Mouse (Mus musculus): Measurements from ENCODE around the gene Zfyve16.

Zfyve16 gene

DNA sequence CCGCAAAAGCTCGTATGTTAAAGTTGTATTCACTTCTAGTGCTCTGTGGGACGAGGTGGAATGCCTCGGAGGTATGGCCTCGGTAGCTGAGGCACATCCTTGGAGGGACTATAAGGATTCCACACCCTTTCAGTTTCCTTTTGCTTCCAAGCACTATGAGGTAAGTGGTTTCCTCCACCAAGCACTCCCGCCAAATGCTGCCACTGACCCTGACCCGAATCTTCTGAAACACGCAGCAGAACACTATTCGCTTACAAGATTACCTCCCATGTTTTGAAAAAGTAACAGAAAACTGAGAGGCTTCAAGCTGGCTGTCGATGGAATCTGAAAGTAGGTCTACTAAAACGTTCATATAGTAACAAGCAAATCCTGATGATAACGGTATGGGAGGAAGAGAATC lies 25.8 kb downstream of the Zfyve16 start:
- no peak for TF ChIP-seq GATA4 (IDR thresholded peaks at IDR 0.05; ENCODE audit: insufficient replicate concordance, low read length)

DNA sequence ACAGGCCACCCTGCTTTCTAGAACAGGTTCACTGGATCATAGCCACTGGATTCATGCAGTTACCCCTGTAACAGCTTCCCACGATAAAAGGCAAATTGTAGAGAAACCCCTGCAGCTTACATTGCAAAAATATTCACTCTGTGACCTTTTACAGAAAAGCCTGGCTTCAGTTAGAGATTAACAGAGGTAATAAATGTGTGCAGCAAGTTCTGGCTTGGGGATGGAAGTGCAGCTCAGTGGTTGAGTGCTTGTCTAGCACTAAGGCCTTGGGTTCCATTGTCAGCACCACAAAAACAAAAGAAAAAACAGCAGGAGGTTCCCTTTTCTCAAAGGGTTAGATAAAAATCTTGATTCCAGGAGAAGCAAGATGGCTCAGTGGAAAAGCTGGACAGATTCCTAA lies 38.7 kb downstream of the Zfyve16 start:
- no peak for TF ChIP-seq GATA4 (IDR thresholded peaks at IDR 0.05; ENCODE audit: insufficient replicate concordance, low read length)

DNA sequence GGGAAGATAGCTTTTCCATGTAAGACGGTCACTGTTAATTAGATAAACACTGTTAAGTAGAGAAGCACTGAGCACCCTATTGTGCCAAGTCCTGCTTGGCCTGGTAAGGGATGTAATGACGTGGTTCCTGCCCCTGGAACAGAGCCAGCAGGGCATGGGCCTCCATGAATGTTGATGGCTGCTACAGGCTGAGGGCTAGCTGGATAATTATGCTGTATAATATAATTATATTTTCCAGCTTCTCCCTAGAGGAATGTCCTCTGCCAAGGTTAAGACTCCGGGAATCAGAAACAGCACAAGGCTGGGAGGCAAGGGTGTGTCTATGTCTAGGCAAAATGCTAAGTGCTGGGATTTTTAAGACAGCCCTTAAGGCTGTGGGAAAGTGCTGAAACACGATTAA lies 39.9 kb downstream of the Zfyve16 start:
- no peak for TF ChIP-seq GATA4 (IDR thresholded peaks at IDR 0.05; ENCODE audit: insufficient replicate concordance, low read length)

DNA sequence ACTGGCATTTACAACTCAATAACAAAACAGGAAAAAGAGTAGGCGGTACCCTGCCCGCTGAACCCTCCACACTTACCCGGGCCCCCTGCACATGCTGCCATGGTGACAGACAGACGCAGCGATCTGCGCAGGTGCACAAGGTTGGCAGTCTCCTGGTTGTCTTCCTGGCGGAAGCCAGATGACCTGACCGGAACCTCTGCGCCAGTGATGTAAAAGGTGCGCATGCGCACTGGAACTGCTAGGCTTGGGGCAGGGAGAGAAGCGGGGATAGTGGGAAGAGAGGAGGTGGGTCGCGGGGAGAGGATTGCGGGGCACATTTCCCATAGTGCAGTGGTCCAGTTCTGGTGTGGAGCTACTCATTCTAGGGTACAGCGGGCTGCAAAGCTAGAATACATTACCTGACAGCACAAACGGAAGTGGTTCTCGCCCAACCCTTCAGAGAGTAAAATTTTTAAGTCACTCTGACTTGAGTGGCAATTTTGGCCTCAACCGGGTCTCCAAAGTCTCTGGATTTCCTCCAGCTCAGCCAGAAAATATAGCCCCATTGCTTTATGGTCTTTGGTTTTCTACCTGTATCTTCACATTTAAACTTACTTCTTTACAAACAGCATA lies 46.7 kb downstream of the Zfyve16 start, which contains the start of gene Fam151b:
Fam151b (minus strand) TSS at position 164 of the 612 bp plus-strand sequence.
- no peak for TF ChIP-seq GATA4 (IDR thresholded peaks at IDR 0.05; ENCODE audit: insufficient replicate concordance, low read length)

DNA sequence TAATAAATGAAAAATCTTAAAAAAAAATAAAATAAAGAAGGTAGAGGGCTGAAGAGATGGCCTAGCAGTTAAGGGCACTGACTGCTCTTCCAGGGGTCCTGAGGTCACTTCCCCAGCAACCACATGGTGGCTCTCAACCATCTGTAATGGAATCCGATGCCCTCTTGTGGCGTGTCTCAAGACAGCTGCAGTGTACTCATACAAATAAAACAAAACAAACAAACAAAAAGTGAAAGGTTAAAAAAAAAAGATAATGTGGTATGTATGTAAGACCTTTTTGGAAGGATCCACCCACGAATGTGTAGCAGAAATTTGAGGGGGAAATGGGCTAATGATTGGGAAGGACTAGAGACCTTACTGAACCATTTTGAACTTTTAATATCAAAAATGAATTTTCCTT lies 47.3 kb downstream of the Zfyve16 start:
- no peak for TF ChIP-seq GATA4 (IDR thresholded peaks at IDR 0.05; ENCODE audit: insufficient replicate concordance, low read length)

DNA sequence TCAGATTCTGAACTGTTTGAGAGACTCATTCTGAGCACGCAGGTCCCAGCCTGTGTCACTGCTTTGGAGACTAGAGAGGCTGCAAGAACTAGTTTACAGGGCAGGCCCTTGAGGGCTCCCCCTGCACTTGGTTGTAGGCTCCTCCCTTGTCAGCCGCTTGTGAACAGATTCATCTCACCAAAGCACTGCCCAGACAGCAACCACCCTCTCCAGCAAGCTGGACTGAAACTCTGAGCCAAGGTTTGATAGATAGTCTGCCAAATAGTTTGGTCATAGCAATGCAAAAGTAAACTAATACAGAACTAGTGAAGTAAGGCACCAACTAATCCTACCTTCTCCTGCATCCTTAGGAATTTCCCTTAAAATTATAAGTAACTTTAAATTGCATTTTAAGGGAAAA lies 60.5 kb downstream of the Zfyve16 start:
- no peak for TF ChIP-seq GATA4 (IDR thresholded peaks at IDR 0.05; ENCODE audit: insufficient replicate concordance, low read length)

DNA sequence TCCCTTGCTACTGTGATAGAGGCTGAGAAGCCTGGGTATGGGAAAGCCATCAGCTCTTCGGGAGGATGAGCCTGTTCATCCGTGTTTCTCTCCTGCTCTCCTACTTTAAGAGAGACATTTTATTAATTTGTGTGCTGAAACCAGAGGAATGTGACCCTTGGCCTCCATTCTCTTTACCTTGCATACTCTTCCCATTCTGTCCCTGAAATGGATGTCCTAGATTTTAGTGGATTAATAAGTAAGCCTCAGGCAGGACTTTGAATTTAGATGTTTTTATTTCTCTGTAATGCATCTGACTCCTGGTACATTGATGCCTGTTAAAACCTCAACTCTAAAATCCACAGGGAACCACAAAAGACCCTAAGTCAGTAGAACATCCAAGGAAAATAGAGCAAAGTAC lies 61.3 kb downstream of the Zfyve16 start:
- no peak for TF ChIP-seq GATA4 (IDR thresholded peaks at IDR 0.05; ENCODE audit: insufficient replicate concordance, low read length)

DNA sequence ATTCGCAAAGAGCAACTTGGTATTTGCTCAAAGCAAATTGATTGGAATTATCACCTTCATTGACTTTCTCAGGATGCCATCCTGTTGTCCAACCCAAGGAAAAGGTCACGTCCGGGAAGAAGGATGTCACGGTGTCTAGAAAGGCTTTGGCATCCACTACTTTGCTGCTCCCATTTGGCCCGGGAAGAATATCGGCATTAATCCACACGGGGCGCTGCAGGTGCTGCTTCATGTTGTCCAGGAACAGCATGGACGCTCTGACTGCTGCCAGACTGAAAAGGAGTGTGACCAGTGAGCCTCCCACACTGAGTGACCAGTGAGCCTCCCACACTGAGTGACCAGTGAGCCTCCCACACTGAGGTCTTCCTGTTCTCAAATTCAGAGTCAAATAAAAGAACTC lies 62.8 kb downstream of the Zfyve16 start:
- no peak for TF ChIP-seq GATA4 (IDR thresholded peaks at IDR 0.05; ENCODE audit: insufficient replicate concordance, low read length)

DNA sequence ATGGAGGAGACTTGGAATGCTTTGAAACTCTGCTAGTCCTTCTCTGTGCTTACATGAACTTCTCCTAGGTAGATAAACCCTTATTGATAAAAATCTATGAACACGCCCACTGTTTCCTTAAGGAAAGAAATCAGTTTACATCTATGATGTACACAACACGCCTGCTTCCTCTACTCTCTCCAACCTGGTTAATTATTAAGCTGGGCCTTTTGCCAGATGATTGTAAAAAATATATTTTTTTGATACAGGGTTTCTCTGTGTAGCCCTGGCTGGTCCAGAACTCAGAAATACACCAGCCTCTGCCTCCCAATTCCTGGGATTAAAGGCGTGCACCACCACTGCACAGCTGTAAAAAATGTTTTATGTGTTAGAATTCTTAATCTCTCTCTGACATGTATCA lies 66.0 kb downstream of the Zfyve16 start:
- TF ChIP-seq GATA4 (IDR thresholded peaks at IDR 0.05; ENCODE audit: insufficient replicate concordance, low read length) = no peak

DNA sequence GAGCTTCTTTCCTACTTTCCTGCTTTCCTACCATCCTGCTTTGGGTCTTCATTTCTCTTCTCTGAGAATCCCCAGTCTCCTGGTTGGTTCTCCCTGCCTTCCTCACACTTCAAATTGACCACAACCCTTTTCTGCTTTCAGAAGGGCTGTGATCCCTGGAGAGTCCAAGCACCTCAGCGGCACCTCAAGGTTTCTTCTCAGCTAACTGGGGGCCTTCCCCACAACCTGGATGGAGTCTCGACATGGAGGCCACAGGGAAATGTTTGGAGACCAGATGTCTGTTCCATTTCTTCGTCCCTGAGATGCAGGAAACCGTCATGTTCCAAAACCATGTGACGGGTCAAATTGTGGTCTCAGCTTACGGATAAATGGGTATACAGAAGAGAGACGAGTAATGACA lies 83.8 kb downstream of the Zfyve16 start:
- no peak for TF ChIP-seq GATA4 (IDR thresholded peaks at IDR 0.05; ENCODE audit: insufficient replicate concordance, low read length)

DNA sequence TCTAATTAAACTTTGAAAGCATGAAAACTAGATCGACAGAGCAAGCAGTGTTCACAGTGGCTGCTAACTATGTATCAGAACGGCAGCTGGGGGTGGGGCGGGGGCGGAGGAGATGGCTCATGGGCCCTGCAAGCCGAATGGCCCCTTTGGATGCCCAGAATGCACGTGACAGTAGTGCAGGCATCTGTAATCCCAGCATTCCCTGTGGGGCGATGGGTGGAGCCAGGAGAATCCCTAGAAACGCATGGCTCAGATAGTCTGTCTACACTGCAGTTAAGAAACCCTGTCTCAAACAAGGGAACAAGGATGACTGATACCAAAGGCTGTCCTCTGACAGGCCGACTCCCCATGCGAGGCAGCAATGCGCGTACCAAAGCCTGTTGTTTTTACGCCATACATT lies 90.4 kb downstream of the Zfyve16 start:
- TF ChIP-seq GATA4 (IDR thresholded peaks at IDR 0.05; ENCODE audit: insufficient replicate concordance, low read length) = no peak

DNA sequence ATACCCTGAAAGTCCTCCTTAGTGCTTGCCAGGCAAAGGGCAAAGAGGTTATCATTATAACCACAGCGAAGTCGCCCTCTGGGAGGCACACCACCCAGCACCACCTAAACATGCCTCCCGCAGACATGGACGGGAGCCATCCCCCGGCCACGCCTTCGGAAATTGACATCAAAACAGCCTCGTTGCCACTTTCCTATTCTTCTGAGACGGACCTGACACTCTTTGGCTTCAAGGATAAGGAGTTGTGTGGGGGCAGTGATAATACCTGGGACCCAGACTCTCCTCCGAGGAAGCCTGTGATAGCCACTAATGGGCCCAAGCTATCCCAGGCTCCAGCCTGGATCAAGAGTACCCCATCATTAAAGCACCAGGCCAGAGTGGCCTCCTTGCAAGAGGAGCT lies 92.0 kb downstream of the Zfyve16 start:
- no peak for TF ChIP-seq GATA4 (IDR thresholded peaks at IDR 0.05; ENCODE audit: insufficient replicate concordance, low read length)
